Mouse (Mus musculus): ENCODE results near the gene Fam208a. TPM values are rescaled to one million over a fixed set of nuclear protein-coding genes. Genes with fewer than 3 reads are reported as not detected.

Fam208a gene
- polyA plus RNA-seq (2015; fragmentation: Nextera tagmentation; extraction: Ambion mirVana) = 9.2 and 9.8 TPM in 2 replicates

DNA sequence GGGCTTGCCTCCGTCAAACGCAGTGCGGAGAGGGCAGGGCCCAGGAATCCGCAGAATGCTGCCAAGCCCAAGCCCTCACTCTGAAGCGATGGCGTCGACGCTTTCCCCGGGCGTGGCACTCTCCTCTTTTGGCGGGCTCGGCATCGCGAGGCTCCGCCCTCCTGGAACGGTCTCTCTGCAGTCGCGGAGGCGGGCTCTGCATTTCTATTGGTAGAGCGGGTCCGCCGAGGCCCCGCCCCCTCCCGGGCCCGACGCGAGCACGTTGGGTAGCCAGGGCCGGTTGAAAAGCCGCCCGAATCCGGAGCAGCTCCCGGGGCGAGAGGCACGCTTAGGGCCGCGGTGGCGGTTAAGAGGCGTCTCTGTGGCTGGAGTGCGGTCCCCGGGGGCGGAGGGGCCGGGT is at the start of gene Fam208a:
Gene Fam208a (plus strand): TSS at position 262 of the 400 bp plus-strand sequence.
- Histone ChIP-seq H3K36me3 (peaks cover 2% of the 10 kb centered on the region), H3K4me1 (replicated peaks) (peaks cover 3% of the 10 kb centered on the region; the same call in 1 of the 2 replicates), H3K4me3 (replicated peaks) (peak within 1 kb of the TSS; percentile 72), H3K27ac (peak within 1 kb of the TSS; percentile 99), H3K9ac (peak within 1 kb of the TSS; percentile 88), H3K9me3 (no peaks in the 10 kb centered on the region), H3K4me2 (replicated peaks) (peak within 1 kb of the TSS; percentile 93), H3K27me3 (replicated peaks) (no peaks in the 10 kb centered on the region)
- peak; percentile 97 for ATAC-seq
- 2% methylated on average over 43 of the region's 43 CpGs for WGBS

DNA sequence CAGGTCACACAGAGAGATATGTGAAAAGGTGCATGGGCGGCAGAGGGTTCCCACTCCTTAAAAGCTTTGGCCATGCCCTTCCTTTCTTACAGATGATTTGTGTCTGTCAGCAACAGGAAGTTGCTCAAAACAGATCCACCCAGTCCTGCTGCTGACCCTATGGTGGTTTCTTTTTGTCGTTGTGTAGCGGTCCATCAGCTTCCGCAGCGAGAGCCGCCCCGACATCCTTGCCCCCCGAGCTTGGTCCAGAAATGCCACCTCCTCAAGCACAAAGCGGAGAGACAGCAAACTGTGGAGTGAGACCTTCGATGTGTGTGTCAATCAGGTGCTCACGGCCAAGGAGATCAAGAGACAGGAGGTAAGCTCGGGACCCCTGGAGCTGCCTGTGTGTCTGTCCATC is 49.2 kb upstream of the Fam208a start:
- no peak overlapping the region for H3K4me3 ChIP-seq (replicated peaks)
- H3K27ac ChIP-seq = no peak overlapping the region
- no peak for ATAC-seq
- H3K36me3 ChIP-seq = no peaks in the 10 kb centered on the region
- no peak overlapping the region for H3K4me2 ChIP-seq (replicated peaks)
- H3K9me3 ChIP-seq = no peaks in the 10 kb centered on the region
- H3K27me3 ChIP-seq (replicated peaks) = no peaks in the 10 kb centered on the region
- WGBS = 78% methylated on average over 12 of the region's 12 CpGs
- no peaks in the 10 kb centered on the region for H3K4me1 ChIP-seq (replicated peaks)
- H3K9ac ChIP-seq = no peak overlapping the region

DNA sequence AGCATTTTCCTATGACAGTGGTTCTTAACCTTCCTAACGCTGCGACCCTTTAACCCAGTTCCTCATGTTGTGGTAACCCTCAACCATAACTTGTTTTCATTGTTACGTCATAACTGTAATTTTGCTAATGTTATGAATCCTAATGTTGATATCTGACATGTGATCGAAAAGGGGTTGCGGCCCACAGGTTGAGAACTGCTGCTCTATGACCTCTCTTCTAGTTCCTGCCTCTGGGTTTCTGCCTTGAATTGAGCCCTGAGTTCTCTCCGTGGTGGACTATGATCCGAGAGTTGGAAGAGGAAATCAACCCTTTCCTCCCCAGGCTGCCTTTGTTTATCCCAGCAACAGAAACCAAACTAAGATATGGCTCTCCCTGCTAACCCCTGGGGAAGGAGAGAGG is 47.2 kb upstream of the Fam208a start:
- no peak overlapping the region for H3K4me3 ChIP-seq (replicated peaks)
- no peaks in the 10 kb centered on the region for H3K27me3 ChIP-seq (replicated peaks)
- H3K9me3 ChIP-seq = no peaks in the 10 kb centered on the region
- WGBS = 74% methylated on average over 7 of the region's 7 CpGs
- no peaks in the 10 kb centered on the region for H3K36me3 ChIP-seq
- H3K27ac ChIP-seq = no peak overlapping the region
- no peak overlapping the region for H3K9ac ChIP-seq
- ATAC-seq = no peak
- no peak overlapping the region for H3K4me2 ChIP-seq (replicated peaks)
- H3K4me1 ChIP-seq (replicated peaks) = no peaks in the 10 kb centered on the region

DNA sequence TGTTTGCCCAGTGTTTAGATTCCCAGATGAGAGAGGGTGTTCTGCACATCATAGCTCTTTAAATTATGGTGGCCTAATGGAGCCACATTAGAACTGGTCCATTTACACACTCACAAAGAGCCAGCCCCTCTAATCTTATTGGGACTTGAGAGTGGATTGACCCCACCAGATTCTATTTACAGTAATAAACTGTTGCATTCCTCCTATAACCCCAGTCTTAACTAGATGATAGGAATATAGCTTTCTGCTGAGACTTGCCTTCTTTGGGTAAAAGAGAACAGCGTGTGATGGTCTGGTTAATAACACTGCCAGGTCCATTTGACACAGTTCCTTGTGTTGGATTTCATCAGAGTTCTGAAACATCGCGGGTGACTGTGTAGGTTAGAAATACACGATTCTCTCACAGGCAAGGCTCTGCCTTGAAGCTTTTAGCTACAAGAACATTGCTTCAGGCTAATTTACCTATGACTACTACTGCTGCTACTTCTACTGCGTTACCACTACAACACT is 45.3 kb upstream of the Fam208a start:
- Histone ChIP-seq H3K4me3 (replicated peaks) (no peak overlapping the region), H3K4me1 (replicated peaks) (no peaks in the 10 kb centered on the region), H3K36me3 (no peaks in the 10 kb centered on the region), H3K9me3 (no peaks in the 10 kb centered on the region), H3K27ac (no peak overlapping the region), H3K27me3 (replicated peaks) (no peaks in the 10 kb centered on the region), H3K4me2 (replicated peaks) (no peak overlapping the region), H3K9ac (no peak overlapping the region)
- no peak for ATAC-seq
- 69% methylated on average over 5 of the region's 5 CpGs for WGBS

DNA sequence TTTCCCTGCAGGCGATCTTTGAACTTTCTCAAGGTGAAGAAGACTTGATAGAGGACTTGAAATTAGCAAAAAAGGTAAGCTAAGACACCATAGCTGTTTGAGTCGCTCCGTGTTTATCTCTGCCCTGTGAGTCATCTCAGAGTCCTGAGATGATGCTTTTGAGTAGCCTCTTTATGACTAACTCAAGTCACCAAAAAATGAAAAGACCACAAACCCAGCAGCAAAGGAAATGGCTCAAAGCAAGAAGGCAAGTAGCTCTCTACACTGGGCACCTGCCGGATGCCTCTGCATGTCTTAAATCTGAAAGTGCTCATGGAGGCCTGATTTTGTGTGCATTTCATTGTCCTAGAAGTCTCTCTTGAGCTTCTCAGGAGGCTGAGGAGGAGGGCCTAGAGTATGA is 44.5 kb upstream of the Fam208a start:
- ATAC-seq = no peak
- Histone ChIP-seq H3K36me3 (no peaks in the 10 kb centered on the region), H3K27me3 (replicated peaks) (no peaks in the 10 kb centered on the region), H3K27ac (no peak overlapping the region), H3K4me1 (replicated peaks) (no peaks in the 10 kb centered on the region), H3K9ac (no peak overlapping the region), H3K4me3 (replicated peaks) (no peak overlapping the region), H3K4me2 (replicated peaks) (no peak overlapping the region), H3K9me3 (no peaks in the 10 kb centered on the region)
- 89% methylated on average over 4 of the region's 4 CpGs for WGBS

DNA sequence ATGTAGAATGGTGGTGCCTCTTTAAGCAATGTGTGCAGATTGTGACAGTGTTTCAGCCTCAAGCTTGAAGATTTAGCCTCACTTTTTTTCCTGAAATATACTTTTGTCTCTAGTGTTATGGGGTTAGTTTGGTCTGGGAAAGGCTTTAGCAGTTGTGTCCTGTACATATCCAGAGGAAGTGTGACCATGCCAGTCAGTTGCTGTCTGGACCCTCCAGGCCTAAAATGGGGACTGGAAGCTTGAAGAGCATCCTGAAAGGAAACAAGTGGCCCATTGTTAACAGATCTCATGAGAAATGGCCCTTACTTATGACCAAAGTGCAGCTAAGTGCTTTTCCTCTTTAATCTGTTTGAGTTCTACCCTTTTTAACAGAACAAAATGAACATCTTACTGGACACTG is 40.0 kb upstream of the Fam208a start:
- Histone ChIP-seq H3K4me2 (replicated peaks) (no peak overlapping the region), H3K4me1 (replicated peaks) (no peaks in the 10 kb centered on the region), H3K4me3 (replicated peaks) (no peak overlapping the region), H3K36me3 (no peaks in the 10 kb centered on the region), H3K9ac (no peak overlapping the region), H3K9me3 (no peaks in the 10 kb centered on the region), H3K27ac (no peak overlapping the region), H3K27me3 (replicated peaks) (no peaks in the 10 kb centered on the region)
- ATAC-seq = no peak

DNA sequence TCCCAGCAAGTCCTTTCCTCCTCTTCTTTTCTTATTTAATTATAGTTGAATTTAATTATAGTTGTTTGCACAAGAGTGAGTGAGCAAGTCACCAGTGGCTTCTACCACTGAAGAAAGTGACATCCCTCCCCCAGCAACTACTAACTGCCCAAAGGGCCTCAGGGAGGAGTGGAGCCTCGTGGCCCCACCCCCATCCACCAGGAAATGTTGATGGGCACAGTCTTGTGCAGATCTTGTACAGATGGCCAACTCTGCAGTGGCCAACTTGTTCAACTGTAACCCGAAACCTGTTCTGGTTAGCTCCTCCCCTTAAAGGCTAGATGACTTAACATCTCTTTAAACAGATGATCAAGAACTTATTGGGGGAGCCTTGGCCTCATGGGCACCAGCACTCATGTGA is 38.9 kb upstream of the Fam208a start:
- Histone ChIP-seq H3K27me3 (replicated peaks) (no peaks in the 10 kb centered on the region), H3K4me2 (replicated peaks) (no peak overlapping the region), H3K27ac (no peak overlapping the region), H3K4me1 (replicated peaks) (no peaks in the 10 kb centered on the region), H3K9me3 (no peaks in the 10 kb centered on the region), H3K4me3 (replicated peaks) (no peak overlapping the region), H3K36me3 (no peaks in the 10 kb centered on the region), H3K9ac (no peak overlapping the region)
- ATAC-seq = no peak
- WGBS = 78% methylated on average over 2 of the region's 2 CpGs

DNA sequence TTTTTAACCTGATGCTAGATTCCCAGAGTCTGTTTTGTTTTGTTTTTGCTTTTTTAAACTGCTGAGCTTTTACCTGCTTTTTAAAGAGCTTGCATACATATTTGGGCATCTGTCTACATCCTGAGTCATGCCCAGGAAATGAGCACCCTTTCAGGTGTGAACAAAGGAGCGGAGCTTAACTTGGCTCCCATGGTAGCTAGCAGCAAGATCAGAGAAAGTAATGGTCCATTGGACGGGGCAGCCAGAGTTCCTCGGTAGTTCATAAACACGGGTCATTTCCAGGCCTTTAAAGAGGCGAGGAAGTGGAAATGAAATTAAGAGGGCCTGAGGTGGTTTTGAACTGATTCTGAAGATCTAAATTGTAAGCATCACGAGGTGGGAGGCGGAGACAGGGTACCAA is 38.0 kb upstream of the Fam208a start:
- H3K36me3 ChIP-seq = no peaks in the 10 kb centered on the region
- no peak overlapping the region for H3K27ac ChIP-seq
- 72% methylated on average over 7 of the region's 7 CpGs for WGBS
- ATAC-seq = no peak
- no peak overlapping the region for H3K9ac ChIP-seq
- no peaks in the 10 kb centered on the region for H3K27me3 ChIP-seq (replicated peaks)
- no peak overlapping the region for H3K4me2 ChIP-seq (replicated peaks)
- no peaks in the 10 kb centered on the region for H3K4me1 ChIP-seq (replicated peaks)
- H3K9me3 ChIP-seq = no peaks in the 10 kb centered on the region
- H3K4me3 ChIP-seq (replicated peaks) = no peak overlapping the region

DNA sequence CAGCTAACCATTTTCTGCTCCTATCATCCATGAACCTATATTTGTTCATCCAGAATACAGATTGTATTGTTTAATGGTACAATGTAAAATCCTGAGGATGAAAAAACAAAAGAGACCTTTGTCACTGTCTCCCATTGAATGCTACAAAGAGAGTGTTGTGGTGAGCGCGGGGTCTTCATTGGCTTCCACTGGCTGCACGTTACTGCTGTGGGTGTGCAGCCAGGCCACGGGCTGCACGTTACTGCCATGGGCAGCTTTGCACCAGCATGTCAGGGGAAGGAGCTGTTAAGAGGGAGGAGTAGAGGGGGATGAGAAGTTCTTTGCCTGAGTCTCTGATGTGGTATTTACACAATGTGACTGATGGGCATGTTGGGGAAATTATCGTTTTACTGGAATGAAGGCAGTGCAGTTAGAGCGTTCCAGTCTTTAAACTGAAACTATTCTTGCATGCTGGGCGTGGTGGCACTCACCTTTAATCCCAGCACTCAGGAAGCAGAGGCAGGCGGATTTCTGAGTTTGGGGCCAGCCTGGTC is 36.8 kb upstream of the Fam208a start:
- 72% methylated on average over 9 of the region's 9 CpGs for WGBS

DNA sequence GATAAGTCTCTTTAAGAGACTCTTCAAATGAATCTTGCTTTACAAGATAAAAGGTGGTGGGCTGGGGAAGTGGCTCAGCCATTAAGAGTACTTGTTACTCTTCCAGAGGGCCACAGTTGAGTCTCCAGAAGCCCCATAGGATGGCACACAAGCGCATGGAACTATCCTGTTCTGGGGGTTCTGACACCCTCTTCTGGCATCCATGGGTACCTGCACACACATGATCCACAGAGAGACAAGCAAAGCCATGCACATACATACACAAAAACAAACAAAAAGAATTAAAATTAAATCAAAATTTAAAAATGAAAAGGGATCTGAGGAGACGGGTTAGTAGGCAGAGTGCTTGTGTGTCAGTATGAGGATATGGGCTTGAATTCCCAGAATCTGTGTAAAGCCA is 36.0 kb upstream of the Fam208a start:
- H3K9me3 ChIP-seq = no peaks in the 10 kb centered on the region
- no peaks in the 10 kb centered on the region for H3K4me1 ChIP-seq (replicated peaks)
- H3K4me2 ChIP-seq (replicated peaks) = no peak overlapping the region
- no peak overlapping the region for H3K9ac ChIP-seq
- H3K4me3 ChIP-seq (replicated peaks) = no peak overlapping the region
- H3K36me3 ChIP-seq = no peaks in the 10 kb centered on the region
- no peaks in the 10 kb centered on the region for H3K27me3 ChIP-seq (replicated peaks)
- no peak overlapping the region for H3K27ac ChIP-seq
- WGBS = 91% methylated on average over 2 of the region's 2 CpGs
- ATAC-seq = no peak

More for the DNA sequence above, 36.8 kb upstream of the Fam208a start:
- Histone ChIP-seq H3K4me3 (replicated peaks) (no peak overlapping the region), H3K27me3 (replicated peaks) (no peaks in the 10 kb centered on the region), H3K9ac (no peak overlapping the region), H3K4me2 (replicated peaks) (no peak overlapping the region), H3K36me3 (no peaks in the 10 kb centered on the region), H3K4me1 (replicated peaks) (no peaks in the 10 kb centered on the region), H3K9me3 (no peaks in the 10 kb centered on the region), H3K27ac (no peak overlapping the region)
- ATAC-seq = no peak

DNA sequence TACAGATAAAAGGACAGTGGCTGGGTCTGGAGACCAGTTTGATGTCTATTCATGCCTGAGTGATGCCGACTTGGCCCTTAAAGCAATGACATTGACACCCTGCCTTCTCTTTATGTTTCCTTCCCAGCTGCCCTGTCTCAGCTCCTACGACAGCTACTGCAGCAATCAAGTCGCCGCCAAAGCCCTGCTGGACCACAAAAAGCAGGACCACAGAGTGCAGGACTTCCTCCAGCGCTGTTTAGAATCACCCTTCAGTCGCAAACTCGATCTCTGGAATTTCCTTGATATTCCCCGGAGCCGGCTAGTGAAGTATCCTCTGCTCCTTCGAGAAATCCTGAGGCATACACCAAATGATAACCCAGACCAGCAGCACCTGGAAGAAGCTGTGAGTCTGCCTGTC is 34.8 kb upstream of the Fam208a start:
- no peak overlapping the region for H3K4me2 ChIP-seq (replicated peaks)
- H3K9me3 ChIP-seq = no peaks in the 10 kb centered on the region
- no peaks in the 10 kb centered on the region for H3K36me3 ChIP-seq
- WGBS = 50% methylated on average over 10 of the region's 10 CpGs
- H3K9ac ChIP-seq = no peak overlapping the region
- H3K4me1 ChIP-seq (replicated peaks) = no peaks in the 10 kb centered on the region
- no peak for ATAC-seq
- H3K4me3 ChIP-seq (replicated peaks) = no peak overlapping the region
- H3K27me3 ChIP-seq (replicated peaks) = no peaks in the 10 kb centered on the region
- H3K27ac ChIP-seq = no peak overlapping the region

DNA sequence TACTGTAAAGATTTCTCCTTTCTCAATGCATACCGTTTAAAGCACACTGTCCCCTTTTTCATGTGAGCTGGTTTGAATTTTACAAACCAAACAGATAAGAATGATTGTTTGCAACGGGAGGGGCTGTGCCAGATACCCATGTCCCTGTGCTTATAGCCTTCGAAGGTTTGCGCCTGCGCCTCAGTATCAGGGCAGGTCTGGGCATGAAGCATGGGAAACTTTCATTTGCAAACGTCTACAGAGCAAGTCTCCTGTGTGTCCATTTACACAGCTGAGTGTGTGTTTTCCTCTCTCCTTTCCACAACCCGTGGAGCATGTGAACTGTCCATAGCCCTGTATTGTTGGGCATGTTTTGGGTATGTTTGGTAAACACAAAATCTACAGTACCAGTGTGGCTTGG is 32.2 kb upstream of the Fam208a start:
- Histone ChIP-seq H3K9ac (no peak overlapping the region), H3K27ac (no peak overlapping the region), H3K36me3 (no peaks in the 10 kb centered on the region), H3K9me3 (no peaks in the 10 kb centered on the region), H3K4me1 (replicated peaks) (no peaks in the 10 kb centered on the region), H3K27me3 (replicated peaks) (no peaks in the 10 kb centered on the region), H3K4me2 (replicated peaks) (no peak overlapping the region), H3K4me3 (replicated peaks) (no peak overlapping the region)
- 62% methylated on average over 7 of the region's 7 CpGs for WGBS
- no peak for ATAC-seq

DNA sequence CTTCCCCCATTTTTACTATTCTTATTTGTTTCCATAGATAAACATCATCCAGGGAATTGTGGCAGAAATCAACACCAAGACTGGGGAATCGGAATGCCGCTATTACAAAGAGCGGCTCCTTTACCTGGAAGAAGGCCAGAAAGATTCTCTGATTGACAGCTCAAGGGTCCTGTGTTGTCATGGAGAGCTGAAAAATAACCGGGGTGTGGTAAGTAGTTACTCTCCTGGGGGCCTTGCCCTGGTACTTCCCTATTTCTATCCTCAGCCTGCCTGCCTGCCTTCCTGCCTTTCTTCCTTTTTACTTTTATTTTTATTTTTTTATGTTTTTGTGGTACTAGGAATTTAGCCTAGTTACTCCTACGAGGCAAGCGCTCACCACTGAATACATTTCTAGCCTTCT is 31.1 kb upstream of the Fam208a start:
- Histone ChIP-seq H3K4me1 (replicated peaks) (0 out of 2 replicates have a peak, but pooled peaks cover 2% of the 10 kb centered on the region), H3K27ac (no peak overlapping the region), H3K4me3 (replicated peaks) (no peak overlapping the region), H3K27me3 (replicated peaks) (no peaks in the 10 kb centered on the region), H3K4me2 (replicated peaks) (no peak overlapping the region), H3K36me3 (no peaks in the 10 kb centered on the region), H3K9me3 (no peaks in the 10 kb centered on the region), H3K9ac (no peak overlapping the region)
- 88% methylated on average over 6 of the region's 6 CpGs for WGBS
- no peak for ATAC-seq
